Mouse (Mus musculus) urinary bladder, adult 2 months (tissue): ENCODE results near the gene Pde4a. TPM values are rescaled to one million over a fixed set of nuclear protein-coding genes. Genes with fewer than 3 reads are reported as not detected.
A peak's percentile ranks its signal among the peaks of the same experiment; 100 is the strongest.
"Not testable (repeated sequence)": the region's sequence is repeated elsewhere in the genome, so short reads cannot be mapped to it uniquely, and the experiment has no call there.

ENCODE experiments used
- DNase-seq: peaks from one replicate; pipeline ENCODE4 v3.0.0; 2022; ENCODE audit warnings: low spot score
- polyA plus RNA-seq: library from polyadenylated mRNA; depleted of rRNA; stranded (reverse); fragments of >200 nt; gene quantifications from 2 replicates; pipeline ENCODE4 v1.2.3, GENCODE M21; 2012

Pde4a gene
- polyA plus RNA-seq, 1 experiment: 8.3 TPM

- no peak for DNase-seq
These were observed 17.9 kb downstream of the Pde4a start for GRCm38 (mm10) chr9:21183421-21183820.

- DNase-seq: peak; percentile 57
These were observed 18.4 kb downstream of the Pde4a start for GRCm38 (mm10) chr9:21183905-21184413.

GRCm38 (mm10) chr9:21184733-21185132, 19.2 kb downstream of the Pde4a start:
- no peak for DNase-seq

- DNase-seq: no peak
These were observed 19.9 kb downstream of the Pde4a start for GRCm38 (mm10) chr9:21185436-21185835.

GRCm38 (mm10) chr9:21189905-21190304, 24.4 kb downstream of the Pde4a start:
- DNase-seq: no peak

GRCm38 (mm10) chr9:21190670-21191069, 25.2 kb downstream of the Pde4a start:
- DNase-seq: no peak

- no peak for DNase-seq
These were observed 28.3 kb downstream of the Pde4a start for GRCm38 (mm10) chr9:21193786-21194185.

- no peak for DNase-seq
These were observed 29.4 kb downstream of the Pde4a start for GRCm38 (mm10) chr9:21194787-21195493.

- DNase-seq: not testable (repeated sequence)
These were observed 30.4 kb downstream of the Pde4a start for GRCm38 (mm10) chr9:21195736-21196505.

- DNase-seq: no peak
These were observed 31.3 kb downstream of the Pde4a start for GRCm38 (mm10) chr9:21196521-21197433.

- no peak for DNase-seq
These were observed 32.5 kb downstream of the Pde4a start for GRCm38 (mm10) chr9:21197981-21198380.

GRCm38 (mm10) chr9:21198960-21199359, 33.4 kb downstream of the Pde4a start:
- no peak for DNase-seq

GRCm38 (mm10) chr9:21204156-21204527, 38.6 kb downstream of the Pde4a start:
- DNase-seq: no peak

GRCm38 (mm10) chr9:21204528-21205272, 39.2 kb downstream of the Pde4a start:
- DNase-seq: no peak

GRCm38 (mm10) chr9:21206848-21207247, 41.3 kb downstream of the Pde4a start:
- DNase-seq: no peak

- no peak for DNase-seq
These were observed 43.1 kb downstream of the Pde4a start for GRCm38 (mm10) chr9:21208626-21209025.

GRCm38 (mm10) chr9:21210821-21211220, 45.3 kb downstream of the Pde4a start:
- DNase-seq: no peak

- DNase-seq: no peak
These were observed 46.1 kb downstream of the Pde4a start for GRCm38 (mm10) chr9:21211624-21212023.

GRCm38 (mm10) chr9:21213617-21214190, 48.2 kb downstream of the Pde4a start:
- DNase-seq: no peak

- no peak for DNase-seq
These were observed 50.7 kb downstream of the Pde4a start for GRCm38 (mm10) chr9:21216050-21216841.
